Mouse (Mus musculus): ENCODE results near the gene Top3a.

- no peak for TF ChIP-seq CTCF (IDR thresholded peaks at IDR 0.05; ENCODE audit: low read depth, low read length)
- TF ChIP-seq POLR2A (IDR thresholded peaks at IDR 0.05; ENCODE audit: insufficient read depth, low read length), result no peak
These were observed 71.9 kb downstream of the Top3a start for GRCm38 (mm10) chr11:60705255-60705654.

All from ES-Bruce4 (cell line).